In genomic region chr12:56528034-56528570, GRCm38 (mm10) we compare ENCODE assay signal across 23 mouse cellular contexts. TPM values are rescaled to one million over a fixed set of nuclear protein-coding genes. Genes with fewer than 3 reads are reported as not detected.
A peak's percentile ranks its signal among the peaks of the same experiment; 100 is the strongest.
DNase-seq lines count a peak whose midpoint lies in the region; ATAC-seq and TF ChIP-seq lines count a peak whose summit lies in the region.
"Had no signal": no experiment of that assay in that cellular context is flagged by ENCODE, and none has a peak within 500 bp of the region (broad histone marks: within the 10 kb centered on the region; RNA-seq: fewer than 3 reads in every experiment).

No protein-coding gene starts in this region.

- H3K36me3 ChIP-seq in forebrain, embryonic 10.5 days (replicated peaks): no peaks in the 10 kb centered on the region
- H3K36me3 ChIP-seq in forebrain, embryonic 16.5 days (ENCODE audit: control insufficient read depth, insufficient read depth): no peaks in the 10 kb centered on the region
- H3K36me3 ChIP-seq in lung, embryonic 14.5 days (ENCODE audit: insufficient read depth): peaks cover 10% of the 10 kb centered on the region; the same call in 1 of the 2 replicates
- no peaks in the 10 kb centered on the region for H3K36me3 ChIP-seq in limb, embryonic 10.5 days
- no peaks in the 10 kb centered on the region for H3K36me3 ChIP-seq in kidney, embryonic 15.5 days
- H3K36me3 ChIP-seq: heart, embryonic 13.5 days; limb, embryonic 15.5 days; liver, embryonic 15.5 days had no signal

- H3K4me2 ChIP-seq in forebrain, embryonic 16.5 days (ENCODE audit: low read length): no peak overlapping the region
- H3K4me2 ChIP-seq in lung, embryonic 14.5 days: peak overlapping the region; percentile 62
- H3K4me2 ChIP-seq in kidney, embryonic 15.5 days: no peak overlapping the region
- H3K4me2 ChIP-seq: heart, embryonic 13.5 days; limb, embryonic 15.5 days; liver, embryonic 15.5 days had no signal

- WGBS in forebrain, embryonic 10.5 days: 2% methylated on average over 8 of the region's 8 CpGs
- WGBS in forebrain, embryonic 16.5 days: 6% methylated on average over 8 of the region's 8 CpGs
- 3% methylated on average over 8 of the region's 8 CpGs for WGBS in lung, embryonic 14.5 days
- 1% methylated on average over 8 of the region's 8 CpGs for WGBS in limb, embryonic 10.5 days
- 3% methylated on average over 8 of the region's 8 CpGs for WGBS in kidney, embryonic 15.5 days

- TF ChIP-seq POLR2A in brain, embryonic 14.5 days (IDR thresholded peaks at IDR 0.05; ENCODE audit: borderline replicate concordance, extremely low read depth, insufficient read depth, insufficient read length, poor library complexity, severe bottlenecking): no peak

- DNase-seq in forebrain, embryonic 10.5 days (ENCODE audit: extremely low spot score, low spot score): no peak
- DNase-seq in lung, embryonic 14.5 days: no peak
- DNase-seq in lung, postnatal 10 days: no peak
- peak; percentile 18 for DNase-seq in brain, embryonic 14.5 days (ENCODE audit: low read depth)
- peak; percentile 40 for DNase-seq in limb, embryonic 10.5 days (ENCODE audit: low spot score)
- no peak for DNase-seq in right cerebral cortex, postnatal 4 days
- DNase-seq: adrenal gland, adult 8-10 months; cerebellum, adult 9-11 months; heart, postnatal 4 days; kidney, adult 18-20 months; kidney, postnatal 10 days; thymus, postnatal 36 days had no signal

- ATAC-seq in forebrain, embryonic 16.5 days: no peak
- no peak for ATAC-seq in lung, embryonic 14.5 days (ENCODE audit: insufficient read depth)
- no peak for ATAC-seq in kidney, embryonic 15.5 days (replicated peaks; ENCODE audit: low FRiP score)
- ATAC-seq: CD4-positive, CD25-positive, alpha-beta regulatory T cell, adult 4 months; Patski had no signal

- H3K9me3 ChIP-seq in forebrain, embryonic 10.5 days: no peaks in the 10 kb centered on the region
- no peaks in the 10 kb centered on the region for H3K9me3 ChIP-seq in forebrain, embryonic 16.5 days (ENCODE audit: control insufficient read depth, low read length)
- H3K9me3 ChIP-seq in lung, embryonic 14.5 days (ENCODE audit: low read depth, low read length): no peaks in the 10 kb centered on the region
- H3K9me3 ChIP-seq in limb, embryonic 10.5 days (replicated peaks): no peaks in the 10 kb centered on the region
- H3K9me3 ChIP-seq in kidney, embryonic 15.5 days (replicated peaks): no peaks in the 10 kb centered on the region
- H3K9me3 ChIP-seq: heart, embryonic 13.5 days; limb, embryonic 15.5 days; liver, embryonic 15.5 days had no signal

- H3K27me3 ChIP-seq in forebrain, embryonic 10.5 days (ENCODE audit: poor library complexity, severe bottlenecking): peaks cover 98% of the 10 kb centered on the region
- peaks cover 90% of the 10 kb centered on the region for H3K27me3 ChIP-seq in forebrain, embryonic 16.5 days (replicated peaks; ENCODE audit: control insufficient read depth, insufficient read depth, low read length)
- peaks cover 89% of the 10 kb centered on the region for H3K27me3 ChIP-seq in lung, embryonic 14.5 days (ENCODE audit: insufficient read depth, low read length)
- H3K27me3 ChIP-seq in limb, embryonic 10.5 days (ENCODE audit: low read depth, poor library complexity, severe bottlenecking): peaks cover 98% of the 10 kb centered on the region
- H3K27me3 ChIP-seq in kidney, embryonic 15.5 days: peaks cover 95% of the 10 kb centered on the region

- peak overlapping the region; percentile 64 for H3K27ac ChIP-seq in forebrain, embryonic 10.5 days
- no peak overlapping the region for H3K27ac ChIP-seq in forebrain, embryonic 16.5 days (ENCODE audit: low read length)
- H3K27ac ChIP-seq in lung, embryonic 14.5 days (ENCODE audit: low read depth): peak overlapping the region; percentile 94
- H3K27ac ChIP-seq in limb, embryonic 10.5 days: no peak overlapping the region
- no peak overlapping the region for H3K27ac ChIP-seq in kidney, embryonic 15.5 days
- H3K27ac ChIP-seq: heart, embryonic 13.5 days; limb, embryonic 15.5 days; liver, embryonic 15.5 days had no signal

- peak overlapping the region; percentile 35 for H3K4me3 ChIP-seq in forebrain, embryonic 10.5 days
- H3K4me3 ChIP-seq in forebrain, embryonic 16.5 days (replicated peaks; ENCODE audit: low read length): no peak overlapping the region
- peak overlapping the region; percentile 53 for H3K4me3 ChIP-seq in lung, embryonic 14.5 days (ENCODE audit: low read depth, low read length)
- no peak overlapping the region for H3K4me3 ChIP-seq in limb, embryonic 10.5 days
- no peak overlapping the region for H3K4me3 ChIP-seq in kidney, embryonic 15.5 days (replicated peaks)
- H3K4me3 ChIP-seq: limb, embryonic 15.5 days; liver, embryonic 15.5 days had no signal

- no peak for TF ChIP-seq CTCF in lung, embryonic 14.5 days (IDR thresholded peaks at IDR 0.05; ENCODE audit: low read depth)
- no peak for TF ChIP-seq CTCF in brain, embryonic 14.5 days (IDR thresholded peaks at IDR 0.05; ENCODE audit: borderline replicate concordance, extremely low read depth, insufficient read depth, insufficient read length)

- H3K9ac ChIP-seq in forebrain, embryonic 16.5 days (replicated peaks; ENCODE audit: low read depth, low read length): no peak overlapping the region
- peak overlapping the region; percentile 90 for H3K9ac ChIP-seq in lung, embryonic 14.5 days
- H3K9ac ChIP-seq in kidney, embryonic 15.5 days: no peak overlapping the region
- H3K9ac ChIP-seq: heart, embryonic 13.5 days; limb, embryonic 15.5 days; liver, embryonic 15.5 days had no signal

- peaks cover 3% of the 10 kb centered on the region for H3K4me1 ChIP-seq in forebrain, embryonic 10.5 days
- peaks cover 2% of the 10 kb centered on the region; the same call in 1 of the 2 replicates for H3K4me1 ChIP-seq in forebrain, embryonic 16.5 days (replicated peaks; ENCODE audit: control insufficient read depth, insufficient read depth, low read length)
- no peaks in the 10 kb centered on the region for H3K4me1 ChIP-seq in lung, embryonic 14.5 days (ENCODE audit: insufficient read depth)
- H3K4me1 ChIP-seq in limb, embryonic 10.5 days: peaks cover 7% of the 10 kb centered on the region
- peaks cover 3% of the 10 kb centered on the region; the same call in 1 of the 2 replicates for H3K4me1 ChIP-seq in kidney, embryonic 15.5 days
- H3K4me1 ChIP-seq: liver, embryonic 15.5 days had no signal

RNA-seq across cellular contexts. Expression of gene Nkx2-1, which starts 8.6 kb away (rescaled TPM):
- 12.0 and 14.3 TPM in 2 replicates for polyA plus RNA-seq in forebrain, embryonic 10.5 days (2016; fragmentation: Nextera tagmentation; extraction: Ambion mirVana)
- polyA plus RNA-seq in forebrain, embryonic 16.5 days (2015; fragmentation: Nextera tagmentation; extraction: Ambion mirVana): 4.7 and 8.1 TPM in 2 replicates
- 94.6 and 95.1 TPM in 2 replicates for polyA plus RNA-seq in lung, embryonic 14.5 days (2014; fragmentation: Nextera tagmentation; extraction: Ambion mirVana)
- 29.4 and 75.7 TPM in 2 replicates for polyA plus RNA-seq in brain, embryonic 14.5 days (2012; rRNA removed)
- polyA plus RNA-seq in limb, embryonic 10.5 days (2016; fragmentation: Nextera tagmentation; extraction: Ambion mirVana): not detected in 2 replicates
- polyA plus RNA-seq in kidney, embryonic 15.5 days (2015; fragmentation: Nextera tagmentation; extraction: Ambion mirVana): not detected in 2 replicates
- polyA plus RNA-seq: CD4-positive, CD25-positive, alpha-beta regulatory T cell, adult 4 months; gonadal fat pad, adult 2 months; limb, embryonic 15.5 days; liver, embryonic 15.5 days; neural tube, embryonic 14.5 days; Patski; spleen, adult 2 months; stomach, embryonic 14.5 days had no signal

Comparison
In these comparisons a context has a peak if more than half of its experiments do, and no peak if none do; other contexts are left out.
1. H3K27ac ChIP-seq: peak in forebrain, embryonic 10.5 days (single experiment) and lung, embryonic 14.5 days (single experiment); none in forebrain, embryonic 16.5 days (single experiment), limb, embryonic 10.5 days (single experiment) and kidney, embryonic 15.5 days (single experiment).
2. H3K4me3 ChIP-seq: peak in forebrain, embryonic 10.5 days (single experiment) and lung, embryonic 14.5 days (single experiment); none in forebrain, embryonic 16.5 days (single experiment), limb, embryonic 10.5 days (single experiment) and kidney, embryonic 15.5 days (single experiment).
3. DNase-seq: peak in brain, embryonic 14.5 days (single experiment) and limb, embryonic 10.5 days (single experiment); none in forebrain, embryonic 10.5 days (single experiment), lung, embryonic 14.5 days (single experiment), lung, postnatal 10 days (single experiment) and right cerebral cortex, postnatal 4 days (single experiment).